Comparison of ENCODE assay signal across 29 mouse cellular contexts in genomic region chr17:28088718-28089117, GRCm38 (mm10). TPM values are rescaled to one million over a fixed set of nuclear protein-coding genes. Genes with fewer than 3 reads are reported as not detected.
A peak's percentile ranks its signal among the peaks of the same experiment; 100 is the strongest.
DNase-seq lines count a peak whose midpoint lies in the region; ATAC-seq and TF ChIP-seq lines count a peak whose summit lies in the region.
"Had no signal": no experiment of that assay in that cellular context is flagged by ENCODE, and none has a peak within 500 bp of the region (broad histone marks: within the 10 kb centered on the region; RNA-seq: fewer than 3 reads in every experiment).

No protein-coding gene starts in this region.

- no peak for TF ChIP-seq CTCF in cerebellum, adult 2 months (IDR thresholded peaks at IDR 0.05; ENCODE audit: borderline replicate concordance, insufficient read depth, low read depth, low read length)

- H3K4me2 ChIP-seq in heart, embryonic 11.5 days = no peak overlapping the region
- H3K4me2 ChIP-seq: embryonic facial prominence, embryonic 13.5 days; hindbrain, embryonic 13.5 days had no signal

- no peaks in the 10 kb centered on the region for H3K36me3 ChIP-seq in heart, embryonic 10.5 days
- no peaks in the 10 kb centered on the region for H3K36me3 ChIP-seq in heart, embryonic 11.5 days (ENCODE audit: control insufficient read depth, insufficient read depth, low read length)
- H3K36me3 ChIP-seq: embryonic facial prominence, embryonic 10.5 days; embryonic facial prominence, embryonic 13.5 days; hindbrain, embryonic 13.5 days had no signal

- DNase-seq in heart, embryonic 10.5 days (ENCODE audit: low spot score) = no peak
- DNase-seq in 416B (ENCODE audit: low read depth) = peak; percentile 29
- DNase-seq in ES-CJ7 (ENCODE audit: low read depth, low spot score) = peak; percentile 49
- DNase-seq in R1 (ENCODE audit: low read depth, low spot score) = peak; percentile 54
- no peak for DNase-seq in cerebellum, adult 2 months
- DNase-seq: adrenal gland, postnatal 10 days; adrenal gland, postnatal 36 days; cerebellum, adult 18-20 months; cerebellum, adult 9-11 months; cerebellum, postnatal 25 days; forebrain, postnatal 0 days; gastrocnemius, adult 2 months; gastrocnemius, postnatal 14 days; heart, adult 18-20 months; kidney, adult 18-20 months had no signal

- no peak for TF ChIP-seq POLR2A in cerebellum, adult 2 months (IDR thresholded peaks at IDR 0.05; ENCODE audit: borderline replicate concordance, insufficient read depth, low read length)

- no peaks in the 10 kb centered on the region for H3K9me3 ChIP-seq in heart, embryonic 10.5 days
- 0 out of 2 replicates have a peak, but pooled peaks cover 2% of the 10 kb centered on the region for H3K9me3 ChIP-seq in heart, embryonic 11.5 days (replicated peaks; ENCODE audit: control insufficient read depth, low read length)
- H3K9me3 ChIP-seq: embryonic facial prominence, embryonic 13.5 days; hindbrain, embryonic 13.5 days had no signal

- peaks cover 10% of the 10 kb centered on the region; the same call in 1 of the 2 replicates for H3K27me3 ChIP-seq in heart, embryonic 10.5 days (ENCODE audit: insufficient read depth, poor library complexity, severe bottlenecking)
- H3K27me3 ChIP-seq in heart, embryonic 11.5 days (ENCODE audit: control insufficient read depth, insufficient read depth, low read length) = no peaks in the 10 kb centered on the region
- no peaks in the 10 kb centered on the region for H3K27me3 ChIP-seq in cerebellum, adult 2 months (ENCODE audit: control insufficient read depth, insufficient read depth, low read length)
- H3K27me3 ChIP-seq: embryonic facial prominence, embryonic 13.5 days had no signal

- peak overlapping the region; percentile 73; the same call in 1 of the 2 replicates for H3K27ac ChIP-seq in heart, embryonic 10.5 days
- H3K27ac ChIP-seq in heart, embryonic 11.5 days (ENCODE audit: low read depth, low read length) = no peak overlapping the region
- no peak overlapping the region for H3K27ac ChIP-seq in cerebellum, adult 2 months (ENCODE audit: insufficient read depth, low read length)
- H3K27ac ChIP-seq: embryonic facial prominence, embryonic 13.5 days; gastrocnemius, adult 2 months; hindbrain, embryonic 13.5 days had no signal

- H3K4me3 ChIP-seq in heart, embryonic 10.5 days = no peak overlapping the region
- H3K4me3 ChIP-seq in heart, embryonic 11.5 days (ENCODE audit: low read depth, low read length) = no peak overlapping the region
- H3K4me3 ChIP-seq in cerebellum, adult 2 months (replicated peaks; ENCODE audit: insufficient read depth, low read depth, low read length) = no peak overlapping the region
- H3K4me3 ChIP-seq: embryonic facial prominence, embryonic 10.5 days; embryonic facial prominence, embryonic 13.5 days; erythroblast, embryonic 14.5 days; gastrocnemius, adult 2 months; hindbrain, embryonic 13.5 days had no signal

- 92% methylated on average over 6 of the region's 6 CpGs for WGBS in heart, embryonic 10.5 days
- 81% methylated on average over 6 of the region's 6 CpGs for WGBS in heart, embryonic 11.5 days (ENCODE audit: insufficient replicate concordance)
- WGBS in cerebellum, adult 2 months = 89% methylated on average over 6 of the region's 6 CpGs

- peaks cover 29% of the 10 kb centered on the region for H3K4me1 ChIP-seq in heart, embryonic 10.5 days
- peaks cover 14% of the 10 kb centered on the region for H3K4me1 ChIP-seq in heart, embryonic 11.5 days (ENCODE audit: control insufficient read depth, insufficient read depth, low read length)
- H3K4me1 ChIP-seq in cerebellum, adult 2 months (ENCODE audit: control insufficient read depth, insufficient read depth, low read length) = no peaks in the 10 kb centered on the region

- no peak overlapping the region for H3K9ac ChIP-seq in heart, embryonic 11.5 days (ENCODE audit: low read depth, low read length)
- H3K9ac ChIP-seq: embryonic facial prominence, embryonic 13.5 days; forebrain, postnatal 0 days; hindbrain, embryonic 13.5 days had no signal

- ATAC-seq in heart, embryonic 11.5 days (replicated peaks; ENCODE audit: insufficient number of reproducible peaks, low FRiP score, low TSS enrichment) = no peak
- no peak for ATAC-seq in granulocyte monocyte progenitor cell, adult 5-6 weeks (replicated peaks; ENCODE audit: poor library complexity, severe bottlenecking)
- ATAC-seq: CD4-positive, CD25-positive, alpha-beta regulatory T cell, adult 4 months; forebrain, embryonic 14.5 days; forebrain, postnatal 0 days; hindbrain, embryonic 16.5 days; inflammation-experienced regulatory T-cells, adult 6 months; intestine, embryonic 16.5 days had no signal

RNA-seq across cellular contexts. Expression of gene Tcp11, which starts 8.3 kb away (rescaled TPM):
- polyA plus RNA-seq in heart, embryonic 10.5 days (2016; fragmentation: Nextera tagmentation; extraction: Ambion mirVana) = 0.59 and 0.67 TPM in 2 replicates
- 0.34 and 0.49 TPM in 2 replicates for polyA plus RNA-seq in heart, embryonic 11.5 days (2014; fragmentation: Nextera tagmentation; extraction: Ambion mirVana)
- 0.43 and 0.70 TPM in 2 replicates for polyA plus RNA-seq in cerebellum, adult 2 months (2012; rRNA removed)
- total RNA-seq in granulocyte monocyte progenitor cell, adult 5-6 weeks (2014; fragmentation: Nextera tagmentation) = 0.60 TPM in 1 of 2 replicates, not detected in the other
- 2.1 and 2.4 TPM in 2 replicates for total RNA-seq in granulocyte monocyte progenitor cell, adult 5-6 weeks (2017)
- total RNA-seq: adrenal gland, adult 18-20 months; adrenal gland, postnatal 36 days; gastrocnemius, adult 2 months; gastrocnemius, postnatal 14 days; heart, postnatal 25 days had no signal
- polyA plus RNA-seq: C2C12; erythroblast, embryonic 14.5 days had no signal

RNA-seq across cellular contexts. Expression of gene Scube3, which starts 53.2 kb away (rescaled TPM):
- polyA plus RNA-seq in heart, embryonic 10.5 days (2016; fragmentation: Nextera tagmentation; extraction: Ambion mirVana) = 2.1 and 5.5 TPM in 2 replicates
- 1.7 and 2.3 TPM in 2 replicates for polyA plus RNA-seq in heart, embryonic 11.5 days (2014; fragmentation: Nextera tagmentation; extraction: Ambion mirVana)
- polyA plus RNA-seq in cerebellum, adult 2 months (2012; rRNA removed) = 1.6 and 1.9 TPM in 2 replicates
- not detected in 2 replicates for total RNA-seq in granulocyte monocyte progenitor cell, adult 5-6 weeks (2014; fragmentation: Nextera tagmentation)
- total RNA-seq in granulocyte monocyte progenitor cell, adult 5-6 weeks (2017) = not detected in 2 replicates
- polyA plus RNA-seq: CD4-positive, CD25-positive, alpha-beta regulatory T cell, adult 4 months; erythroblast, embryonic 14.5 days; inflammation-experienced regulatory T-cells, adult 6 months had no signal

Comparison
In these comparisons a context has a peak if more than half of its experiments do, and no peak if none do; other contexts are left out.
1. DNase-seq: peak in 416B (single experiment), ES-CJ7 (single experiment) and R1 (single experiment); none in heart, embryonic 10.5 days (single experiment) and cerebellum, adult 2 months (0 of 2).